Mouse (Mus musculus): Measurements from ENCODE around the gene Zfp799. TPM values are rescaled to one million over a fixed set of nuclear protein-coding genes. Genes with fewer than 3 reads are reported as not detected.
A peak's percentile ranks its signal among the peaks of the same experiment; 100 is the strongest.

Gene Zfp799
- total and polyA plus RNA-seq, 2 experiments from 2014 or later: 5.7 to 7.6 TPM

DNA sequence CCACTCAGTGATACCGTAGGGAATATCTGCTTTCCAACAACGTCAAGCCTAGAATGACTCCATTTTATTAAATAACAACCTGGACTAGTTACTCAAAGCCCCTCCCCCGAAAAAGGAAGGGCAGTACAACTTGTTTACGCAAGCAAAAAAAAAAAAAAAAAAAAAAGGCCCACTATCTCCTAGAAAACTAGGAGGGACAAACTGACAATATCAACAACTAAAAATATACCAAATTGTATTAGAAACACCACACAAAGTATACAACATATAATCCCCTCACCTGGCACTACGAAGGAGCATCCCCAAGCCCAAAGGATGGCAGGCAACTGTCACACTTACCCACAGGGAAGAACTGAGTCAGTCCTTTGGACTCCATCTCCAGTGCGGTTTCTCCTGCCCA is 43.1 kb downstream of the Zfp799 start:
- Histone ChIP-seq H3K36me3 (replicated peaks; ENCODE audit: control insufficient read depth, insufficient read depth, low read length) (peaks cover 26% of the 10 kb centered on the region; the same call in 1 of the 2 replicates), H3K4me1 (ENCODE audit: control insufficient read depth, insufficient read depth) (peaks cover 16% of the 10 kb centered on the region), H3K27me3 (ENCODE audit: control insufficient read depth, insufficient read depth, low read length) (no peaks in the 10 kb centered on the region), H3K9me3 (replicated peaks; ENCODE audit: control insufficient read depth, low read length) (no peaks in the 10 kb centered on the region), H3K9ac (replicated peaks; ENCODE audit: low read depth, low read length) (peak overlapping the region; percentile 95), H3K27ac (ENCODE audit: low read depth) (no peak overlapping the region), H3K4me2 (ENCODE audit: low read depth, low read length) (peak overlapping the region; percentile 83), H3K4me3 (ENCODE audit: low read depth, low read length) (peak overlapping the region; percentile 94)
- TF ChIP-seq EP300 (IDR thresholded peaks at IDR 0.05; ENCODE audit: low read depth) (no peak), CTCF (IDR thresholded peaks at IDR 0.05; ENCODE audit: low read depth) (no peak)
- ATAC-seq (ENCODE audit: insufficient read depth, low read depth) (no peak), DNase-seq (ENCODE audit: low spot score) (no peak)
- 37% methylated on average over 6 of the region's 6 CpGs for WGBS

DNA sequence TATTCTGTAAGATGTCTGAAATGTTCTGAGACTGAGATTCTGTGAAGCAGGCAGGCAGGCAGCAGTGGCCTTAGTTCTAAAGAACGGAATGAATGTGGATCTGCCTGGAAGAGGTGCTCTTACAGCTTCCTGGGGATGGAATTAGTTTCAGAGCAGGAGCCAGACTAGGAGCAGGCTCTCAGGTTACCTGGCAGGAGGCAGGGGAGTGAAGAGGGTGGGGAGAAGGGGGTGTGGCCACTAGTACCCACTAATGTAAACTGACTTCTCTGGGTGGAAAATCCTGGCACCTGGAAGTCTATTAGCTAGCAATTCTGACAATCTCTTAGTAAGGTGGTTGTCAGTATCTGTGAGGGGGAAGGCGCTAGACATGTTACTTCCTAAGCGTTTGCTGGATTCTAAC is 44.4 kb downstream of the Zfp799 start:
- H3K9me3 ChIP-seq (replicated peaks; ENCODE audit: control insufficient read depth, low read length): no peaks in the 10 kb centered on the region
- 77% methylated on average over 3 of the region's 3 CpGs for WGBS
- ATAC-seq (ENCODE audit: insufficient read depth, low read depth): no peak
- peaks cover 16% of the 10 kb centered on the region for H3K4me1 ChIP-seq (ENCODE audit: control insufficient read depth, insufficient read depth)
- no peak overlapping the region for H3K4me3 ChIP-seq (ENCODE audit: low read depth, low read length)
- no peak overlapping the region for H3K4me2 ChIP-seq (ENCODE audit: low read depth, low read length)
- DNase-seq (ENCODE audit: low spot score): no peak
- H3K27me3 ChIP-seq (ENCODE audit: control insufficient read depth, insufficient read depth, low read length): no peaks in the 10 kb centered on the region
- no peak overlapping the region for H3K9ac ChIP-seq (replicated peaks; ENCODE audit: low read depth, low read length)
- no peak for TF ChIP-seq CTCF (IDR thresholded peaks at IDR 0.05; ENCODE audit: low read depth)
- no peak for TF ChIP-seq EP300 (IDR thresholded peaks at IDR 0.05; ENCODE audit: low read depth)
- no peak overlapping the region for H3K27ac ChIP-seq (ENCODE audit: low read depth)
- peaks cover 26% of the 10 kb centered on the region; the same call in 1 of the 2 replicates for H3K36me3 ChIP-seq (replicated peaks; ENCODE audit: control insufficient read depth, insufficient read depth, low read length)

DNA sequence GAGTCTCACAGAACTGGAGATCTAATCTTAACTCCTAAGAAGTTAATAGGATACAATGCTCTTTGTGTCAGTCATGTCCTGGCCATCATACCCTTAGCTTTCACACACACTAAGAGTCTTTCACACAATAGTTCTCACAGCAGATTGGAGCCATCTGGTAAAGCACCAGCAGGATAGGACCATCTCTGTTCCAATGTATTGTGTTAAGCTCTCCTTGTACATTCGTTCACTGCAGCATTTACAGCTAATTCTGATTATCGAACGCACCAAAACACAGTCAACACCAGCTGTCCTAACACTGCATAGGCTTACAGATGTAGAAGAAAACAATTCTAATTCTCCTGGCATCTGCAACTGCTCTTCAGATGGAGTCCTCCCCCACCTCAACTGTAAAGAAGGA is 52.5 kb downstream of the Zfp799 start:
- no peak for DNase-seq (ENCODE audit: low spot score)
- TF ChIP-seq CTCF (IDR thresholded peaks at IDR 0.05; ENCODE audit: low read depth) (no peak), EP300 (IDR thresholded peaks at IDR 0.05; ENCODE audit: low read depth) (no peak)
- Histone ChIP-seq H3K27ac (ENCODE audit: low read depth) (no peak overlapping the region), H3K9me3 (replicated peaks; ENCODE audit: control insufficient read depth, low read length) (no peaks in the 10 kb centered on the region), H3K4me2 (ENCODE audit: low read depth, low read length) (no peak overlapping the region), H3K36me3 (replicated peaks; ENCODE audit: control insufficient read depth, insufficient read depth, low read length) (peaks cover 55% of the 10 kb centered on the region), H3K9ac (replicated peaks; ENCODE audit: low read depth, low read length) (no peak overlapping the region), H3K4me1 (ENCODE audit: control insufficient read depth, insufficient read depth) (no peaks in the 10 kb centered on the region), H3K27me3 (ENCODE audit: control insufficient read depth, insufficient read depth, low read length) (no peaks in the 10 kb centered on the region), H3K4me3 (ENCODE audit: low read depth, low read length) (no peak overlapping the region)
- WGBS: 91% methylated on average over 3 of the region's 3 CpGs
- ATAC-seq (ENCODE audit: insufficient read depth, low read depth): no peak

DNA sequence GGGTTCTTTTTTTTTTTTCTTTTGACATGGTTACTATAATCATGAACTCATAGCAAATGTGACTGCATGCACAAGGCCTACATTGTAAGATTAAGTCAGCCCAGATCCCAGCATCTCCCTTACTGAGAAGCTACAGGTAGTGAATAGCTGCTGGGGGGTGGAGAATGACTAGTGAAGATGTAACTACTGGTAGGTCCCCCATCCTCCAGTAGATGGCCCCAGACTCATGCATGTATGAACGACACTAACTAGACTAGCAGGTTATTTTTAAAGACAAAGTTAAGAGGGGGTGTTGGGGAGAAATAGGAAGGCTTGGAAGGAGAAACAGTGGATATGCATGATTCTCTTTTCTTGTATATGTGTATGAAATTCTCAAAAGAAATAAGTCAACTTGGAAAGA is 58.8 kb downstream of the Zfp799 start:
- Histone ChIP-seq H3K4me3 (ENCODE audit: low read depth, low read length) (no peak overlapping the region), H3K27me3 (ENCODE audit: control insufficient read depth, insufficient read depth, low read length) (no peaks in the 10 kb centered on the region), H3K9me3 (replicated peaks; ENCODE audit: control insufficient read depth, low read length) (no peaks in the 10 kb centered on the region), H3K4me2 (ENCODE audit: low read depth, low read length) (no peak overlapping the region), H3K27ac (ENCODE audit: low read depth) (no peak overlapping the region), H3K36me3 (replicated peaks; ENCODE audit: control insufficient read depth, insufficient read depth, low read length) (peaks cover 68% of the 10 kb centered on the region), H3K9ac (replicated peaks; ENCODE audit: low read depth, low read length) (no peak overlapping the region), H3K4me1 (ENCODE audit: control insufficient read depth, insufficient read depth) (no peaks in the 10 kb centered on the region)
- WGBS: 34% methylated on average over 1 of the region's 1 CpGs
- TF ChIP-seq EP300 (IDR thresholded peaks at IDR 0.05; ENCODE audit: low read depth): no peak
- peak; percentile 52 for TF ChIP-seq CTCF (IDR thresholded peaks at IDR 0.05; ENCODE audit: low read depth)
- ATAC-seq (ENCODE audit: insufficient read depth, low read depth) (no peak), DNase-seq (ENCODE audit: low spot score) (peak; percentile 37)

- Histone ChIP-seq H3K9me3 (replicated peaks; ENCODE audit: control insufficient read depth, low read length) (no peaks in the 10 kb centered on the region), H3K27ac (ENCODE audit: low read depth) (no peak overlapping the region), H3K4me3 (ENCODE audit: low read depth, low read length) (no peak overlapping the region), H3K4me2 (ENCODE audit: low read depth, low read length) (no peak overlapping the region), H3K36me3 (replicated peaks; ENCODE audit: control insufficient read depth, insufficient read depth, low read length) (peaks cover 41% of the 10 kb centered on the region), H3K4me1 (ENCODE audit: control insufficient read depth, insufficient read depth) (no peaks in the 10 kb centered on the region), H3K27me3 (ENCODE audit: control insufficient read depth, insufficient read depth, low read length) (no peaks in the 10 kb centered on the region), H3K9ac (replicated peaks; ENCODE audit: low read depth, low read length) (no peak overlapping the region)
- 94% methylated on average over 2 of the region's 2 CpGs for WGBS
- TF ChIP-seq EP300 (IDR thresholded peaks at IDR 0.05; ENCODE audit: low read depth) (no peak), CTCF (IDR thresholded peaks at IDR 0.05; ENCODE audit: low read depth) (no peak)
- ATAC-seq (ENCODE audit: insufficient read depth, low read depth) (no peak), DNase-seq (ENCODE audit: low spot score) (no peak)
Measured at GRCm38 (mm10) chr17:32766422-32766821, 63.6 kb downstream of the Zfp799 start.

Other genes starting within 250 kb of the Zfp799 start
- not detected in 2 replicates for gene Cyp4f37, start 209.0 kb downstream of the Zfp799 start, total RNA-seq (2014; rRNA removed; ENCODE audit: low replicate concordance)
- gene Cyp4f37, start 209.0 kb downstream of the Zfp799 start, polyA plus RNA-seq (2015; fragmentation: Nextera tagmentation; extraction: Ambion mirVana): not detected in 2 replicates
- not detected in 2 replicates for gene Cyp4f40, start 171.4 kb downstream of the Zfp799 start, total RNA-seq (2014; rRNA removed; ENCODE audit: low replicate concordance)
- gene Cyp4f40, start 171.4 kb downstream of the Zfp799 start, polyA plus RNA-seq (2015; fragmentation: Nextera tagmentation; extraction: Ambion mirVana): not detected in 2 replicates
- gene Cyp4f15, start 144.6 kb downstream of the Zfp799 start, total RNA-seq (2014; rRNA removed; ENCODE audit: low replicate concordance): not detected in 2 replicates
- 0.12 TPM in 1 of 2 replicates, not detected in the other for gene Cyp4f15, start 144.6 kb downstream of the Zfp799 start, polyA plus RNA-seq (2015; fragmentation: Nextera tagmentation; extraction: Ambion mirVana)
- gene Zfp871, start 42.0 kb downstream of the Zfp799 start, total RNA-seq (2014; rRNA removed; ENCODE audit: low replicate concordance): 19.6 and 21.0 TPM in 2 replicates
- gene Zfp871, start 42.0 kb downstream of the Zfp799 start, polyA plus RNA-seq (2015; fragmentation: Nextera tagmentation; extraction: Ambion mirVana): 14.9 and 16.1 TPM in 2 replicates
- gene Zfp811, start 20.3 kb downstream of the Zfp799 start, total RNA-seq (2014; rRNA removed; ENCODE audit: low replicate concordance): 0.12 TPM in 1 of 2 replicates, not detected in the other
- 0.31 and 0.69 TPM in 2 replicates for gene Zfp811, start 20.3 kb downstream of the Zfp799 start, polyA plus RNA-seq (2015; fragmentation: Nextera tagmentation; extraction: Ambion mirVana)
- gene Zfp870, start 61.4 kb upstream of the Zfp799 start, total RNA-seq (2014; rRNA removed; ENCODE audit: low replicate concordance): 2.4 and 5.0 TPM in 2 replicates
- 5.2 and 5.9 TPM in 2 replicates for gene Zfp870, start 61.4 kb upstream of the Zfp799 start, polyA plus RNA-seq (2015; fragmentation: Nextera tagmentation; extraction: Ambion mirVana)
- gene Cyp4f14, start 87.1 kb upstream of the Zfp799 start, total RNA-seq (2014; rRNA removed; ENCODE audit: low replicate concordance): not detected in 2 replicates
- not detected in 2 replicates for gene Cyp4f14, start 87.1 kb upstream of the Zfp799 start, polyA plus RNA-seq (2015; fragmentation: Nextera tagmentation; extraction: Ambion mirVana)
- gene Cyp4f13, start 117.1 kb upstream of the Zfp799 start, total RNA-seq (2014; rRNA removed; ENCODE audit: low replicate concordance): 4.8 and 27.1 TPM in 2 replicates
- gene Cyp4f13, start 117.1 kb upstream of the Zfp799 start, polyA plus RNA-seq (2015; fragmentation: Nextera tagmentation; extraction: Ambion mirVana): 8.3 and 10.3 TPM in 2 replicates
- 3.5 and 4.9 TPM in 2 replicates for gene Zfp472, start 135.6 kb upstream of the Zfp799 start, total RNA-seq (2014; rRNA removed; ENCODE audit: low replicate concordance)
- 3.5 and 3.8 TPM in 2 replicates for gene Zfp472, start 135.6 kb upstream of the Zfp799 start, polyA plus RNA-seq (2015; fragmentation: Nextera tagmentation; extraction: Ambion mirVana)
- gene Zfp952, start 162.9 kb upstream of the Zfp799 start, total RNA-seq (2014; rRNA removed; ENCODE audit: low replicate concordance): 1.7 and 2.7 TPM in 2 replicates
- gene Zfp952, start 162.9 kb upstream of the Zfp799 start, polyA plus RNA-seq (2015; fragmentation: Nextera tagmentation; extraction: Ambion mirVana): 5.6 and 7.3 TPM in 2 replicates
- 1.9 and 3.3 TPM in 2 replicates for gene Zfp763, start 203.1 kb upstream of the Zfp799 start, total RNA-seq (2014; rRNA removed; ENCODE audit: low replicate concordance)
- 3.3 and 3.7 TPM in 2 replicates for gene Zfp763, start 203.1 kb upstream of the Zfp799 start, polyA plus RNA-seq (2015; fragmentation: Nextera tagmentation; extraction: Ambion mirVana)
- gene 4921501E09Rik, start 237.8 kb upstream of the Zfp799 start, total RNA-seq (2014; rRNA removed; ENCODE audit: low replicate concordance): not detected in 2 replicates
- gene 4921501E09Rik, start 237.8 kb upstream of the Zfp799 start, polyA plus RNA-seq (2015; fragmentation: Nextera tagmentation; extraction: Ambion mirVana): not detected in 2 replicates

Data from heart, postnatal 0 days (tissue).